Mouse (Mus musculus): Measurements from ENCODE around the gene Prmt1. TPM values are rescaled to one million over a fixed set of nuclear protein-coding genes. Genes with fewer than 3 reads are reported as not detected.

Prmt1 gene
- 45.6 and 61.7 TPM in 2 replicates for polyA plus RNA-seq (2012; rRNA removed; ENCODE audit: low replicate concordance)

GRCm38 (mm10) chr7:44986192-44986878, at the start of gene Prmt1:
Gene Prmt1, minus strand, starts transcription at chr7:44986568.

GRCm38 (mm10) chr7:45017242-45018061, 31.1 kb upstream of the Prmt1 start, which contains the start of gene Rras:
Gene Rras, plus strand, starts transcription at chr7:45017961.

DNA sequence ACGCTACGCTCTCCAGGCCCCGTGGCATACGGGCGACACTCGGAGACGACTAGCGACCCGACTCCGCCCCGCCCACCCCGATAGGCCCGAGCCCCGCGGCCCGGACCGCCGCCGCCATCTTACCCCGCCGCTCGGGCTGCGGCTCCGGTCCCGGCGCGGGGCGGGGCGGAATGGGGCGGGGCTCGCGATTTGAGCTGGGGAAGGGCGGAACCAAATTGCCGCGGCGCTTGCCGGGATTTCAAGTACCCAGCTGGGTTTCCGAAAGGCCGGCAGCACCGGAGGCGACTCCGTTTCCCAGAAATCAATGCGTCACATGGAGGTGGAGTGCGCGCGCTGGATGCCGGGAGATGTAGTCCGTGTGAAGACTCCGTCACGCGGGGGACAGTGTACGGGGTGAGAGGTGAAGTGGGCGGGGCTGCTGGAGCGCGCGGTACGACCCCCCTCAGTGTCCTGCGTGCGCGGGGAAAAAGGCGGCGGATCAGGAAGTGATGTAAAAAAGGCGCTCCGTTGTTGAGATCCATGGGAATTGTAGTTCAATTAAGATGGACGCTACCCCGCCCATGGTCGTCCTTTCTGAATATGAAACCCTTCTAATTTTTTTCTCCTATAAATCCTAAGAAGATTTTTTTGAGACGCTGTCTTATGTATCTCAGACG, 29.7 kb upstream of the Prmt1 start, which contains the start of gene Scaf1:
Gene Scaf1 (minus strand): TSS at position 407 of the 656 bp plus-strand sequence.

GRCm38 (mm10) chr7:44998501-44998955, 12.2 kb upstream of the Prmt1 start, which contains the start of gene Bcl2l12:
Gene Bcl2l12, minus strand, starts transcription at chr7:44998712.

GRCm38 (mm10) chr7:44997231-44997939, 11.0 kb upstream of the Prmt1 start, which contains the start of gene Irf3:
Gene Irf3, plus strand, starts transcription at chr7:44997648.

DNA sequence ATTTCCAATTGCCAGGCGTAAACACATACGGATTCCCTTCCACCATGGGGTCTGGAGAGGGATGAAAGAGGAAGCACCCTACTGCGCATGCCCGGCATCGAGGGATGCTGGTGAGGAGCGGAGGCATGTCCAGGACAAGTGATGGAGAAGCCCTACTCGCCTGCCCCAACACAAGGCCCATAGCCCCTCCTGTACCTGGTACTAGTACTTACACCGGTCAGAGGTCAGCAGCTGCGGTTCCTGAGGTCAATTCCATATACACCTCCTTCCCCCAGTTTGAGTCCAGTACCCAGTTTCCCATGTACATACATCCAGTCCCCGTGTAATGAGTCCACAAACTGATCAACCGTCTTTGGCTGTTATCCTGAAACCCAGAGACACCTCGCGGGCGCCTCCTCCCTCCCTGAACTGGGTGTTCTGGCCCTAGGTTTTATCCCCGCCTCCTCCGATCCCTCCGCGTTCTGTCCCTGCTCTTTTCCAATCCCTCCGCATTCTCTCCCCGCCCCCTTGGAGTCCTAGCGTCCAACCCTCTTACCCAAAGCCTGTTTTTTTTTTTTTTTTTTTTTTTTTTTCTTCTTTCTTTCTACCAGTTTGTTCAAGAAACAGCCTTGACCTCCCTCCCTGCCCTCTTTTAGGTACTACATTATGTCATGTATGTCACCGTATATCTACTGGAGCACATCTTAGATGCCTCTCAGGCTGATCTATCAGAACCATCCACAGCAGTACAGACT, 11.8 kb downstream of the Prmt1 start, which contains the start of gene Cpt1c:
Gene Cpt1c (minus strand): TSS at position 469 of the 734 bp plus-strand sequence.

GRCm38 (mm10) chr7:44942904-44943303, 43.5 kb downstream of the Prmt1 start, which contains the start of gene Tsks:
Gene Tsks, plus strand, starts transcription at chr7:44943204.

GRCm38 (mm10) chr7:44929204-44930151, 56.9 kb downstream of the Prmt1 start, which contains the start of gene Ap2a1:
Gene Ap2a1, minus strand, starts transcription at chr7:44929496.

Other genes starting within 250 kb of the Prmt1 start
- 49.7 and 62.2 TPM in 2 replicates for gene Vrk3, start 238.2 kb downstream of the Prmt1 start, polyA plus RNA-seq (2012; rRNA removed; ENCODE audit: low replicate concordance)
- 0.06 and 0.13 TPM in 2 replicates for gene Zfp473, start 235.5 kb downstream of the Prmt1 start, polyA plus RNA-seq (2012; rRNA removed; ENCODE audit: low replicate concordance)
- 45.1 and 62.8 TPM in 2 replicates for gene Nup62, start 170.5 kb downstream of the Prmt1 start, polyA plus RNA-seq (2012; rRNA removed; ENCODE audit: low replicate concordance)
- 2.2 and 6.3 TPM in 2 replicates for gene Il4i1, start 170.2 kb downstream of the Prmt1 start, polyA plus RNA-seq (2012; rRNA removed; ENCODE audit: low replicate concordance)
- 132 and 137 TPM in 2 replicates for gene Atf5, start 169.9 kb downstream of the Prmt1 start, polyA plus RNA-seq (2012; rRNA removed; ENCODE audit: low replicate concordance)
- 248 and 535 TPM in 2 replicates for gene Akt1s1, start 137.6 kb downstream of the Prmt1 start, polyA plus RNA-seq (2012; rRNA removed; ENCODE audit: low replicate concordance)
- gene Tbc1d17, start 137.5 kb downstream of the Prmt1 start, polyA plus RNA-seq (2012; rRNA removed; ENCODE audit: low replicate concordance) = 67.0 and 80.1 TPM in 2 replicates
- gene Pnkp, start 129.4 kb downstream of the Prmt1 start, polyA plus RNA-seq (2012; rRNA removed; ENCODE audit: low replicate concordance) = 50.8 and 86.4 TPM in 2 replicates
- gene Ptov1, start 116.8 kb downstream of the Prmt1 start, polyA plus RNA-seq (2012; rRNA removed; ENCODE audit: low replicate concordance) = 116 and 164 TPM in 2 replicates
- gene Med25, start 93.9 kb downstream of the Prmt1 start, polyA plus RNA-seq (2012; rRNA removed; ENCODE audit: low replicate concordance) = 280 and 331 TPM in 2 replicates
- 34.2 and 46.4 TPM in 2 replicates for gene Fuz, start 90.5 kb downstream of the Prmt1 start, polyA plus RNA-seq (2012; rRNA removed; ENCODE audit: low replicate concordance)
- gene Ap2a1, start 57.1 kb downstream of the Prmt1 start, polyA plus RNA-seq (2012; rRNA removed; ENCODE audit: low replicate concordance) = 76.5 and 82.3 TPM in 2 replicates
- gene Tsks, start 43.4 kb downstream of the Prmt1 start, polyA plus RNA-seq (2012; rRNA removed; ENCODE audit: low replicate concordance) = 0.49 TPM in 1 of 2 replicates, not detected in the other
- 6.7 and 11.1 TPM in 2 replicates for gene Cpt1c, start 11.7 kb downstream of the Prmt1 start, polyA plus RNA-seq (2012; rRNA removed; ENCODE audit: low replicate concordance)
- gene Irf3, start 11.1 kb upstream of the Prmt1 start, polyA plus RNA-seq (2012; rRNA removed; ENCODE audit: low replicate concordance) = 70.7 and 84.2 TPM in 2 replicates
- 26.3 and 28.8 TPM in 2 replicates for gene Bcl2l12, start 12.1 kb upstream of the Prmt1 start, polyA plus RNA-seq (2012; rRNA removed; ENCODE audit: low replicate concordance)
- 59.7 and 64.8 TPM in 2 replicates for gene Scaf1, start 29.8 kb upstream of the Prmt1 start, polyA plus RNA-seq (2012; rRNA removed; ENCODE audit: low replicate concordance)
- 76.8 and 77.3 TPM in 2 replicates for gene Rras, start 31.4 kb upstream of the Prmt1 start, polyA plus RNA-seq (2012; rRNA removed; ENCODE audit: low replicate concordance)
- gene Prr12, start 66.3 kb upstream of the Prmt1 start, polyA plus RNA-seq (2012; rRNA removed; ENCODE audit: low replicate concordance) = 8.5 and 9.7 TPM in 2 replicates
- gene Nosip, start 75.9 kb upstream of the Prmt1 start, polyA plus RNA-seq (2012; rRNA removed; ENCODE audit: low replicate concordance) = 47.3 and 54.0 TPM in 2 replicates
- 145 and 313 TPM in 2 replicates for gene Prrg2, start 76.1 kb upstream of the Prmt1 start, polyA plus RNA-seq (2012; rRNA removed; ENCODE audit: low replicate concordance)
- gene Rcn3, start 105.7 kb upstream of the Prmt1 start, polyA plus RNA-seq (2012; rRNA removed; ENCODE audit: low replicate concordance) = 42.1 and 62.3 TPM in 2 replicates
- 84.8 and 148 TPM in 2 replicates for gene Fcgrt, start 117.3 kb upstream of the Prmt1 start, polyA plus RNA-seq (2012; rRNA removed; ENCODE audit: low replicate concordance)
- gene Rps11, start 137.9 kb upstream of the Prmt1 start, polyA plus RNA-seq (2012; rRNA removed; ENCODE audit: low replicate concordance) = 86.3 and 120 TPM in 2 replicates
- 462 and 1,279 TPM in 2 replicates for gene Rpl13a, start 142.2 kb upstream of the Prmt1 start, polyA plus RNA-seq (2012; rRNA removed; ENCODE audit: low replicate concordance)
- 2.6 TPM in 1 of 2 replicates, not detected in the other for gene Gm45713, start 149.7 kb upstream of the Prmt1 start, polyA plus RNA-seq (2012; rRNA removed; ENCODE audit: low replicate concordance)
- gene Flt3l, start 149.9 kb upstream of the Prmt1 start, polyA plus RNA-seq (2012; rRNA removed; ENCODE audit: low replicate concordance) = 41.6 and 41.8 TPM in 2 replicates
- gene Pih1d1, start 167.7 kb upstream of the Prmt1 start, polyA plus RNA-seq (2012; rRNA removed; ENCODE audit: low replicate concordance) = 33.6 and 51.7 TPM in 2 replicates
- 214 and 420 TPM in 2 replicates for gene Aldh16a1, start 168.0 kb upstream of the Prmt1 start, polyA plus RNA-seq (2012; rRNA removed; ENCODE audit: low replicate concordance)
- 0.07 and 0.09 TPM in 2 replicates for gene Slc17a7, start 177.4 kb upstream of the Prmt1 start, polyA plus RNA-seq (2012; rRNA removed; ENCODE audit: low replicate concordance)
- not detected in 2 replicates for gene Gfy, start 193.0 kb upstream of the Prmt1 start, polyA plus RNA-seq (2012; rRNA removed; ENCODE audit: low replicate concordance)
- not detected in 2 replicates for gene Pth2, start 194.4 kb upstream of the Prmt1 start, polyA plus RNA-seq (2012; rRNA removed; ENCODE audit: low replicate concordance)
- gene Ccdc155, start 218.3 kb upstream of the Prmt1 start, polyA plus RNA-seq (2012; rRNA removed; ENCODE audit: low replicate concordance) = 0.04 TPM in 1 of 2 replicates, not detected in the other
- gene Dkkl1, start 225.6 kb upstream of the Prmt1 start, polyA plus RNA-seq (2012; rRNA removed; ENCODE audit: low replicate concordance) = 0.11 and 1.4 TPM in 2 replicates
- gene Tead2, start 229.2 kb upstream of the Prmt1 start, polyA plus RNA-seq (2012; rRNA removed; ENCODE audit: low replicate concordance) = 7.2 and 14.7 TPM in 2 replicates